Mouse (Mus musculus): Measurements from ENCODE around the gene Adora1.

The Adora1 gene

DNA sequence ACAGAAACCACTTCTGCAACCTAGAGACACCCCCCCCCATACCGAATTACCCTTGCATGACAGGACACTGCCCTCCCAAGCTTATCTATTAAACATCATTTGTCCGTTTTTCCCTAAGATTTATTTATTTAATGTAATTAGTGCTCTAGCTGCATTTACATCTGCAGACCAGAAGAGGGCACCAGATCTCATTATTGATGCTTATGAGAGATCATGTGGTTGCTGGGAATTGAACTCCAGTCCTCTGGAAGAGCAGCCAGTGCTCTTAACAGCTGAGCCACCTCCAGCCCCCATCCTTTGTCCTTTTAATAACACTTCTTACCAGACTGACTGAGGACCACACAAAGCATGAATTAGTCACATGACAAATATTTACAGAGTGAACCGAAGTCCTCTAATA lies 80.6 kb downstream of the Adora1 start:
- DNase-seq (ENCODE audit: low read depth, low spot score) = peak; percentile 66

DNA sequence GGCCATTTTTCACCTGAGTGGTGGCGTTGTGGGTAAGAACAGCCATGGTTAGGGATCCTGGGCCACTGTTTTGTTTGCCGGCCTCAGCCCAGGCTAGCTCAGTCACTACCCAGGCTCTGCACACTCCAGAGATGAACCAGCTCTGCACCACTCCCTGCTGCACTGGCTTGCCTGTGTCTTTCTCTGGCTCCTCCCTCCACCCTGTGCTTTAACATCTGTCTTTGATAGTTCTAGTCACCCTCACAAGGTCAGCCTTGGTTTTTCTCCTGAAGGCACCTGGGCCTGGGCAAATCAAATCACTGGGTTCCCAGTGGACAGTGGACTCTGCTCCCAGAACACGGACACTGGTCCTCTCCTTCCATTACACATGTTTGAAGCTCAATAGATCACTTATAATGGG lies 81.1 kb downstream of the Adora1 start:
- DNase-seq (ENCODE audit: low read depth, low spot score) = peak; percentile 52

GRCm38 (mm10) chr1:134152626-134153590 lies 82.3 kb downstream of the Adora1 start:
- DNase-seq (ENCODE audit: low read depth, low spot score) = no peak

GRCm38 (mm10) chr1:134151655-134152412 lies 83.4 kb downstream of the Adora1 start:
- peak; percentile 96 for DNase-seq (ENCODE audit: low read depth, low spot score)

DNA sequence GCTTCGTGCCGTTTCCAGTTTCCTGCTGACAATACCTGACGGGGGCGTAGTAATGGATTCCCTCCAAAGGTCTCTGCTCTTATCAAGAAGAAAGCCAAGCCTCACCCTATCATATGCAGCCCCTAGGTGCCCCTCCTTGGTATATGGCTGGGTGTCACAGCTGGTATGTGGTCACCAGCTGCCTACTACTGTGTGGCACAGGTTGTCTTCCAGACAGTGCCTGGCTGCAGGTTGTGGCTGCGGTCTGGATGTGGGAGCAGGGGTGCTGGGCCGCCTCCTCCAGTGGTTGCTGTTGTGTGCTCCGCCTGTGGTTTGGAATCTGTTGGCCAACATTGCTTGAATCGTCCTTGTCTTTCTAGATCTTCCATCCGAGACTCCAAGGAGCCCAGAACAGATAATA lies 84.5 kb downstream of the Adora1 start:
- no peak for DNase-seq (ENCODE audit: low read depth, low spot score)

DNA sequence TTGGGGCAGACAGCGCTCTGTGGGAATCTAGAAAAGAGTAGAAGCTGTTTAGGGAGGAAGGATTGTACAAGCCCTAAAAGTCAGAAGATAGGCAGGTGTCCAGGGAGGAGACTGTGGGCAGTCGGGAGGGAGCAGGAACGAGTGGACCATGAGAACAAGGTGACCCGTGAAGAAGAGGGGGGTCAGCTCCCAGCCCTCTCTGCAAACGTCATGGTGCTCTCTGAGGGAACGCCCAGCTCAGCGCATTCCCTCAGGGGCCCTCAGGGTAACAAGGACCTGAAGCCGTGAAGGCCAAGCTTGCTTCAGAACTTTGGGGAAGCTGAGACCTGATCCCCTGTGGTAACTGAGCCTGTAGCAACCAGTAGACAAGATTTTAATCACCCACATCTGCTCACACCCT lies 85.2 kb downstream of the Adora1 start:
- no peak for DNase-seq (ENCODE audit: low read depth, low spot score)

All from ES-CJ7 (cell line).